ENCODE assay signal across 8 mouse cellular contexts in genomic region chrX:7790309-7790708, GRCm38 (mm10). TPM values are rescaled to one million over a fixed set of nuclear protein-coding genes. Genes with fewer than 3 reads are reported as not detected.
DNase-seq lines count a peak whose midpoint lies in the region; ATAC-seq lines count a peak whose summit lies in the region.

No protein-coding gene starts in this region.

- peak overlapping the region; percentile 56 for H3K4me3 ChIP-seq in kidney, embryonic 14.5 days (ENCODE audit: low read length)
- H3K4me3 ChIP-seq in forebrain, embryonic 16.5 days (replicated peaks; ENCODE audit: low read length) = peak overlapping the region; percentile 62
- peak overlapping the region; percentile 57 for H3K4me3 ChIP-seq in midbrain, embryonic 13.5 days (replicated peaks)

- no peak for DNase-seq in kidney, postnatal 36 days
- peak; percentile 9 for DNase-seq in Muller cell, postnatal 12 days (ENCODE audit: inconsistent ontology term)
- DNase-seq in frontal cortex, postnatal 10 days (ENCODE audit: low spot score in 2 of 2) = no peak
- DNase-seq in gastrocnemius, postnatal 25 days = no peak
- DNase-seq in cerebellum, postnatal 36 days = no peak

- peak overlapping the region; percentile 50; the same call in 1 of the 2 replicates for H3K9ac ChIP-seq in kidney, embryonic 14.5 days (ENCODE audit: low read depth, low read length)
- peak overlapping the region; percentile 63 for H3K9ac ChIP-seq in forebrain, embryonic 16.5 days (replicated peaks; ENCODE audit: low read depth, low read length)
- peak overlapping the region; percentile 72 for H3K9ac ChIP-seq in midbrain, embryonic 13.5 days (replicated peaks)

- H3K4me2 ChIP-seq in kidney, embryonic 14.5 days (replicated peaks; ENCODE audit: low read depth, low read length) = peak overlapping the region; percentile 47
- peak overlapping the region; percentile 72 for H3K4me2 ChIP-seq in forebrain, embryonic 16.5 days (ENCODE audit: low read length)
- H3K4me2 ChIP-seq in midbrain, embryonic 13.5 days (replicated peaks) = peak overlapping the region; percentile 65

- no peaks in the 10 kb centered on the region for H3K4me1 ChIP-seq in kidney, embryonic 14.5 days (ENCODE audit: control insufficient read depth, insufficient read depth, low read length)
- H3K4me1 ChIP-seq in forebrain, embryonic 16.5 days (replicated peaks; ENCODE audit: control insufficient read depth, insufficient read depth, low read length) = peaks cover 6% of the 10 kb centered on the region
- H3K4me1 ChIP-seq in midbrain, embryonic 13.5 days (replicated peaks) = peaks cover 10% of the 10 kb centered on the region

- no peaks in the 10 kb centered on the region for H3K9me3 ChIP-seq in kidney, embryonic 14.5 days (ENCODE audit: control insufficient read depth, low read length)
- H3K9me3 ChIP-seq in forebrain, embryonic 16.5 days (ENCODE audit: control insufficient read depth, low read length) = no peaks in the 10 kb centered on the region
- H3K9me3 ChIP-seq in midbrain, embryonic 13.5 days = no peaks in the 10 kb centered on the region

- 33% methylated on average over 5 of the region's 5 CpGs for whole genome bisulfite sequencing in kidney, embryonic 14.5 days
- 18% methylated on average over 5 of the region's 5 CpGs for WGBS in forebrain, embryonic 16.5 days
- 18% methylated on average over 5 of the region's 5 CpGs for WGBS in midbrain, embryonic 13.5 days

- H3K27ac ChIP-seq in kidney, embryonic 14.5 days (ENCODE audit: low read depth, low read length) = no peak overlapping the region
- no peak overlapping the region for H3K27ac ChIP-seq in forebrain, embryonic 16.5 days (ENCODE audit: low read length)
- H3K27ac ChIP-seq in midbrain, embryonic 13.5 days = 0 out of 2 replicates have a peak overlapping the region, but pooled peaks have one; percentile 36

- ATAC-seq in kidney, embryonic 14.5 days (ENCODE audit: low FRiP score, low TSS enrichment) = no peak
- ATAC-seq in forebrain, embryonic 16.5 days = 0 out of 2 replicates have a peak, but pooled peaks have one; percentile 5
- ATAC-seq in midbrain, embryonic 13.5 days = peak; percentile 8; the same call in 1 of the 2 replicates

- no peaks in the 10 kb centered on the region for H3K27me3 ChIP-seq in kidney, embryonic 14.5 days (ENCODE audit: control insufficient read depth, insufficient read depth, low read length)
- H3K27me3 ChIP-seq in forebrain, embryonic 16.5 days (replicated peaks; ENCODE audit: control insufficient read depth, insufficient read depth, low read length) = no peaks in the 10 kb centered on the region
- no peaks in the 10 kb centered on the region for H3K27me3 ChIP-seq in midbrain, embryonic 13.5 days

- no peaks in the 10 kb centered on the region; the same call in 1 of the 2 replicates for H3K36me3 ChIP-seq in kidney, embryonic 14.5 days (ENCODE audit: control insufficient read depth, insufficient read depth, low read length)
- H3K36me3 ChIP-seq in forebrain, embryonic 16.5 days (ENCODE audit: control insufficient read depth, insufficient read depth) = no peaks in the 10 kb centered on the region
- peaks cover 10% of the 10 kb centered on the region; the same call in 1 of the 2 replicates for H3K36me3 ChIP-seq in midbrain, embryonic 13.5 days

RNA-seq across cellular contexts. Expression of gene Gripap1, which starts 0.7 kb away (rescaled TPM):
- 34.5 and 35.8 TPM in 2 replicates for polyA plus RNA-seq in kidney, embryonic 14.5 days (2014; fragmentation: Nextera tagmentation; extraction: Ambion mirVana)
- polyA plus RNA-seq in forebrain, embryonic 16.5 days (2015; fragmentation: Nextera tagmentation; extraction: Ambion mirVana) = 72.6 and 81.9 TPM in 2 replicates
- 76.5 and 81.7 TPM in 2 replicates for polyA plus RNA-seq in midbrain, embryonic 13.5 days (2015; fragmentation: Nextera tagmentation; extraction: Ambion mirVana)
- total RNA-seq in gastrocnemius, postnatal 25 days (2021) = 10 to 100 TPM; 17.5 to 21.2 TPM

RNA-seq across cellular contexts. Expression of gene Tfe3, which starts 27.9 kb away (rescaled TPM):
- polyA plus RNA-seq in kidney, embryonic 14.5 days (2014; fragmentation: Nextera tagmentation; extraction: Ambion mirVana) = 19.7 and 25.6 TPM in 2 replicates
- polyA plus RNA-seq in forebrain, embryonic 16.5 days (2015; fragmentation: Nextera tagmentation; extraction: Ambion mirVana) = 20.4 and 21.9 TPM in 2 replicates
- polyA plus RNA-seq in midbrain, embryonic 13.5 days (2015; fragmentation: Nextera tagmentation; extraction: Ambion mirVana) = 25.3 and 30.4 TPM in 2 replicates
- 1 to 10 TPM; 6.1 to 8.2 TPM for total RNA-seq in gastrocnemius, postnatal 25 days (2021)

RNA-seq across cellular contexts. Expression of gene Kcnd1, which starts 31.8 kb away (rescaled TPM):
- 1.7 and 2.6 TPM in 2 replicates for polyA plus RNA-seq in kidney, embryonic 14.5 days (2014; fragmentation: Nextera tagmentation; extraction: Ambion mirVana)
- polyA plus RNA-seq in forebrain, embryonic 16.5 days (2015; fragmentation: Nextera tagmentation; extraction: Ambion mirVana) = 2.8 and 4.0 TPM in 2 replicates
- 1.4 and 2.1 TPM in 2 replicates for polyA plus RNA-seq in midbrain, embryonic 13.5 days (2015; fragmentation: Nextera tagmentation; extraction: Ambion mirVana)
- total RNA-seq in gastrocnemius, postnatal 25 days (2021) = under 1 TPM; 0.18 to 0.43 TPM

RNA-seq across cellular contexts. Expression of gene Ccdc120, which starts 39.6 kb away (rescaled TPM):
- polyA plus RNA-seq in kidney, embryonic 14.5 days (2014; fragmentation: Nextera tagmentation; extraction: Ambion mirVana) = 15.6 and 21.5 TPM in 2 replicates
- 50.0 and 64.2 TPM in 2 replicates for polyA plus RNA-seq in forebrain, embryonic 16.5 days (2015; fragmentation: Nextera tagmentation; extraction: Ambion mirVana)
- 46.0 and 51.0 TPM in 2 replicates for polyA plus RNA-seq in midbrain, embryonic 13.5 days (2015; fragmentation: Nextera tagmentation; extraction: Ambion mirVana)
- total RNA-seq in gastrocnemius, postnatal 25 days (2021) = under 1 TPM; 0.16 to 0.56 TPM

RNA-seq across cellular contexts. Expression of gene Otud5, which starts 50.9 kb away (rescaled TPM):
- 29.6 and 29.8 TPM in 2 replicates for polyA plus RNA-seq in kidney, embryonic 14.5 days (2014; fragmentation: Nextera tagmentation; extraction: Ambion mirVana)
- polyA plus RNA-seq in forebrain, embryonic 16.5 days (2015; fragmentation: Nextera tagmentation; extraction: Ambion mirVana) = 49.9 and 54.1 TPM in 2 replicates
- polyA plus RNA-seq in midbrain, embryonic 13.5 days (2015; fragmentation: Nextera tagmentation; extraction: Ambion mirVana) = 46.4 and 53.2 TPM in 2 replicates
- total RNA-seq in gastrocnemius, postnatal 25 days (2021) = 10 to 100 TPM; 14.8 to 18.2 TPM
